Mouse (Mus musculus): ENCODE results near the gene Pxmp2. TPM values are rescaled to one million over a fixed set of nuclear protein-coding genes. Genes with fewer than 3 reads are reported as not detected.
A peak's percentile ranks its signal among the peaks of the same experiment; 100 is the strongest.

Gene Pxmp2
- total and polyA plus RNA-seq, 3 experiments: 10.4 to 19.2 (median 12.2) TPM

- DNase-seq: peak; percentile 96
Measured at GRCm38 (mm10) chr5:110230780-110231461, 55.1 kb downstream of the Pxmp2 start, which contains the start of gene Ankle2. Ankle2 (plus strand) TSS chr5:110231004.

GRCm38 (mm10) chr5:110230401-110230779 lies 55.6 kb downstream of the Pxmp2 start:
- DNase-seq: no peak

GRCm38 (mm10) chr5:110227336-110227883 lies 58.6 kb downstream of the Pxmp2 start:
- DNase-seq: no peak

- DNase-seq: no peak
Measured at GRCm38 (mm10) chr5:110225056-110225455, 60.9 kb downstream of the Pxmp2 start.

Other genes with a start within 250 kb of the Pxmp2 start
- 1 to 10 TPM; 4.8 to 9.2 TPM for gene Gm17655, start 213.7 kb downstream of the Pxmp2 start, total RNA-seq (2021)
- gene Gm17655, start 213.7 kb downstream of the Pxmp2 start, polyA plus RNA-seq (2012; rRNA removed): not detected in 2 replicates
- gene Gm35315, start 191.8 kb downstream of the Pxmp2 start, total RNA-seq (2021): under 1 TPM; 0.14 to 0.66 TPM
- not detected in 2 replicates for gene Gm35315, start 191.8 kb downstream of the Pxmp2 start, polyA plus RNA-seq (2012; rRNA removed)
- under 1 TPM; 0.09 to 0.10 TPM for gene Plcxd1, start 186.2 kb downstream of the Pxmp2 start, total RNA-seq (2021)
- gene Plcxd1, start 186.2 kb downstream of the Pxmp2 start, polyA plus RNA-seq (2012; rRNA removed): 0.02 and 0.19 TPM in 2 replicates
- 10 to 100 TPM; 57.4 to 61.6 TPM for gene Gtpbp6, start 178.0 kb downstream of the Pxmp2 start, total RNA-seq (2021)
- 115 and 125 TPM in 2 replicates for gene Gtpbp6, start 178.0 kb downstream of the Pxmp2 start, polyA plus RNA-seq (2012; rRNA removed)
- 1 to 10 TPM; 5.7 to 6.5 TPM for gene Zfp605, start 176.1 kb downstream of the Pxmp2 start, total RNA-seq (2021)
- gene Zfp605, start 176.1 kb downstream of the Pxmp2 start, polyA plus RNA-seq (2012; rRNA removed): 0.04 TPM in 2 replicates
- 10 to 100 TPM; 21.5 to 30.0 TPM for gene Chfr, start 150.3 kb downstream of the Pxmp2 start, total RNA-seq (2021)
- gene Chfr, start 150.3 kb downstream of the Pxmp2 start, polyA plus RNA-seq (2012; rRNA removed): 55.5 and 55.8 TPM in 2 replicates
- 10 to 100 TPM; 34.4 to 37.0 TPM for gene Golga3, start 109.5 kb downstream of the Pxmp2 start, total RNA-seq (2021)
- gene Golga3, start 109.5 kb downstream of the Pxmp2 start, polyA plus RNA-seq (2012; rRNA removed): 4.5 and 6.1 TPM in 2 replicates
- 10 to 100 TPM; 39.3 to 46.5 TPM for gene Ankle2, start 55.2 kb downstream of the Pxmp2 start, total RNA-seq (2021)
- gene Ankle2, start 55.2 kb downstream of the Pxmp2 start, polyA plus RNA-seq (2012; rRNA removed): 7.5 and 8.7 TPM in 2 replicates
- 10 to 100 TPM; 46.6 to 58.5 TPM for gene Pgam5, start 16.3 kb downstream of the Pxmp2 start, total RNA-seq (2021)
- 23.5 and 25.7 TPM in 2 replicates for gene Pgam5, start 16.3 kb downstream of the Pxmp2 start, polyA plus RNA-seq (2012; rRNA removed)
- 1 to 10 TPM; 1.5 to 1.6 TPM for gene Pole, start 120 bp upstream of the Pxmp2 start, total RNA-seq (2021)
- gene Pole, start 120 bp upstream of the Pxmp2 start, polyA plus RNA-seq (2012; rRNA removed): 1.1 and 1.2 TPM in 2 replicates
- gene P2rx2, start 57.0 kb upstream of the Pxmp2 start, total RNA-seq (2021): under 1 TPM; 0.23 to 0.38 TPM
- 0.18 and 0.58 TPM in 2 replicates for gene P2rx2, start 57.0 kb upstream of the Pxmp2 start, polyA plus RNA-seq (2012; rRNA removed)
- not detected for gene Lrcol1, start 58.5 kb upstream of the Pxmp2 start, total RNA-seq (2021)
- gene Lrcol1, start 58.5 kb upstream of the Pxmp2 start, polyA plus RNA-seq (2012; rRNA removed): not detected in 2 replicates
- 10 to 100 TPM; 56.7 to 67.2 TPM for gene Fbrsl1, start 162.3 kb upstream of the Pxmp2 start, total RNA-seq (2021)
- gene Fbrsl1, start 162.3 kb upstream of the Pxmp2 start, polyA plus RNA-seq (2012; rRNA removed): 267 and 295 TPM in 2 replicates

Data from adrenal gland, adult 2 months (tissue).